Mouse (Mus musculus) embryonic fibroblast, embryonic 13.5 days (primary cell): ENCODE measurements at regions not wholly inside any gene's neighbourhood (a gene's known extent, or its start where the extent isn't known, plus 50 kb on each side); places are given as distances from the start of the nearest gene placed in this dataset.
"Not testable (repeated sequence)": the region's sequence is repeated elsewhere in the genome, so short reads cannot be mapped to it uniquely, and the experiment has no call there.

ENCODE experiments used
- H3K27ac ChIP-seq: 2 replicates; pipeline ENCODE4 v1.5.1; 2012; ENCODE audit warnings: low read length, control low read depth, inconsistent platforms; ENCODE audit not compliant: insufficient read depth
- H3K4me1 ChIP-seq: 2 replicates; pipeline ENCODE4 v1.6.1; 2011; ENCODE audit warnings: low read length; ENCODE audit not compliant: control insufficient read depth, insufficient read depth
- H3K4me3 ChIP-seq: 2 replicates; pipeline ENCODE4 v1.5.1; 2011; ENCODE audit warnings: mild to moderate bottlenecking, control low read depth, low read length; ENCODE audit not compliant: insufficient read depth
- CTCF ChIP-seq: IDR thresholded peaks from 2 replicates; pipeline ENCODE4 v1.5.1; 2011; ENCODE audit warnings: mild to moderate bottlenecking, control low read depth, low read length, moderate library complexity, borderline replicate concordance; ENCODE audit not compliant: insufficient read depth
- POLR2A ChIP-seq: IDR thresholded peaks from 2 replicates; pipeline ENCODE4 v1.6.1; 2011; ENCODE audit warnings: low read depth, mild to moderate bottlenecking, control low read depth, low read length, moderate library complexity

- Histone ChIP-seq H3K4me1 (no peaks in the 10 kb centered on the region), H3K4me3 (no peak overlapping the region), H3K27ac (no peak overlapping the region)
- no peak for TF ChIP-seq CTCF
These were observed 56.8 kb downstream of the Sox1 start for GRCm38 (mm10) chr8:12451857-12452256.

GRCm38 (mm10) chr8:12455376-12455775 is 60.3 kb downstream of the Sox1 start:
- not testable (repeated sequence) for H3K27ac ChIP-seq, H3K4me3 ChIP-seq, H3K4me1 ChIP-seq

- no peak for TF ChIP-seq POLR2A
- TF ChIP-seq CTCF: no peak
- no peak overlapping the region for H3K4me3 ChIP-seq
- H3K27ac ChIP-seq: no peak overlapping the region
- H3K4me1 ChIP-seq: no peaks in the 10 kb centered on the region
These were observed 61.2 kb downstream of the Sox1 start for GRCm38 (mm10) chr8:12456326-12456725.

- H3K4me3 ChIP-seq: no peak overlapping the region
- no peak for TF ChIP-seq CTCF
- no peak for TF ChIP-seq POLR2A
- H3K27ac ChIP-seq: no peak overlapping the region
- H3K4me1 ChIP-seq: no peaks in the 10 kb centered on the region
These were observed 61.9 kb downstream of the Sox1 start for GRCm38 (mm10) chr8:12457015-12457414.

GRCm38 (mm10) chr8:12466845-12467244 is 71.8 kb downstream of the Sox1 start:
- Histone ChIP-seq H3K27ac (no peak overlapping the region), H3K4me3 (no peak overlapping the region), H3K4me1 (no peaks in the 10 kb centered on the region)
- TF ChIP-seq POLR2A (no peak), CTCF (no peak)

GRCm38 (mm10) chr8:12467386-12468326 is 72.6 kb downstream of the Sox1 start:
- no peak for TF ChIP-seq POLR2A
- TF ChIP-seq CTCF: no peak
- no peak overlapping the region for H3K27ac ChIP-seq
- no peak overlapping the region for H3K4me3 ChIP-seq
- no peaks in the 10 kb centered on the region for H3K4me1 ChIP-seq

GRCm38 (mm10) chr8:12477449-12478401 is 82.6 kb downstream of the Sox1 start:
- Histone ChIP-seq H3K4me3 (peak overlapping the region; percentile 4; the same call in 1 of the 2 replicates), H3K27ac (no peak overlapping the region), H3K4me1 (no peaks in the 10 kb centered on the region)
- no peak for TF ChIP-seq CTCF
- no peak for TF ChIP-seq POLR2A

GRCm38 (mm10) chr8:12481918-12482317 is 86.8 kb downstream of the Sox1 start:
- H3K27ac ChIP-seq: no peak overlapping the region
- H3K4me3 ChIP-seq: no peak overlapping the region
- no peaks in the 10 kb centered on the region for H3K4me1 ChIP-seq
- TF ChIP-seq POLR2A: no peak
- TF ChIP-seq CTCF: no peak

GRCm38 (mm10) chr8:12483551-12483950 is 88.5 kb downstream of the Sox1 start:
- Histone ChIP-seq H3K27ac (no peak overlapping the region), H3K4me1 (no peaks in the 10 kb centered on the region), H3K4me3 (no peak overlapping the region)
- TF ChIP-seq CTCF: no peak
- no peak for TF ChIP-seq POLR2A

GRCm38 (mm10) chr8:12485326-12485725 is 87.5 kb upstream of the Spaca7 start:
- Histone ChIP-seq H3K4me1 (no peaks in the 10 kb centered on the region), H3K4me3 (no peak overlapping the region), H3K27ac (no peak overlapping the region)
- TF ChIP-seq CTCF (no peak), POLR2A (no peak)
